Mouse (Mus musculus) ES-E14 (cell line): ENCODE measurements around the gene Csrnp3. TPM values are rescaled to one million over a fixed set of nuclear protein-coding genes. Genes with fewer than 3 reads are reported as not detected.

Experiments used
- DNase-seq: peaks from one replicate; pipeline ENCODE4 v3.0.0-alpha.2; 2013; ENCODE audit warnings: low read depth, low spot score
- H3K27ac ChIP-seq: 2 replicates; pipeline ENCODE4 v1.5.1; 2012; ENCODE audit warnings: low read depth, mild to moderate bottlenecking, low read length, moderate library complexity, mixed read lengths; ENCODE audit not compliant: poor library complexity, insufficient read depth, severe bottlenecking
- H3K36me3 ChIP-seq: 2 replicates; pipeline ENCODE4 v1.6.1; 2012; ENCODE audit warnings: mild to moderate bottlenecking, low read length, moderate library complexity, mixed read lengths; ENCODE audit not compliant: control insufficient read depth, poor library complexity, insufficient read depth, severe bottlenecking
- H3K4me1 ChIP-seq, 2 experiments: fragments of 150-350 bp in 1 of 2; sonication (generic) in 1 of 2; 2 replicates each; pipeline ENCODE4 v1.6.1; 2012; ENCODE audit warnings: low read length in 2 of 2, mild to moderate bottlenecking in 1 of 2, mixed read lengths in 1 of 2; ENCODE audit not compliant: control insufficient read depth in 2 of 2, insufficient read depth in 2 of 2, poor library complexity in 1 of 2
- H3K4me3 ChIP-seq, 2 experiments: fragments of 150-350 bp in 1 of 2; sonication (generic) in 1 of 2; 2 replicates each; pipeline ENCODE4 v1.5.1; 2012; ENCODE audit warnings: low read length in 2 of 2, low read depth in 1 of 2, mild to moderate bottlenecking in 1 of 2, mixed read lengths in 1 of 2; ENCODE audit not compliant: insufficient read depth in 1 of 2, poor library complexity in 1 of 2, severe bottlenecking in 1 of 2
- H3K9ac ChIP-seq: 2 replicates; pipeline ENCODE4 v1.6.1; 2012; ENCODE audit warnings: low read depth, mild to moderate bottlenecking, low read length, mixed read lengths; ENCODE audit not compliant: poor library complexity, insufficient read depth, severe bottlenecking
- H3K9me3 ChIP-seq: fragments of 150-350 bp; sonication (generic); 2 replicates; pipeline ENCODE4 v1.6.1; 2012; ENCODE audit warnings: low read depth, mild to moderate bottlenecking, low read length; ENCODE audit not compliant: control insufficient read depth, insufficient read depth
- CHD2 ChIP-seq: IDR thresholded peaks from 2 replicates; pipeline ENCODE4 v1.6.1; 2014; ENCODE audit warnings: mild to moderate bottlenecking, low read depth, low read length, inconsistent platforms
- HCFC1 ChIP-seq: IDR thresholded peaks from 2 replicates; pipeline ENCODE4 v1.6.1; 2012; ENCODE audit warnings: low read length, inconsistent platforms, borderline replicate concordance; ENCODE audit not compliant: insufficient read depth
- MAFK ChIP-seq: IDR thresholded peaks from 2 replicates; pipeline ENCODE4 v1.6.1; 2014; ENCODE audit warnings: mild to moderate bottlenecking, low read depth, low read length, inconsistent platforms; ENCODE audit not compliant: insufficient read depth
- ZC3H11A ChIP-seq: IDR thresholded peaks from 2 replicates; pipeline ENCODE4 v1.6.1; 2012; ENCODE audit warnings: low read depth, mild to moderate bottlenecking, inconsistent platforms, low read length, borderline replicate concordance
- ZNF384 ChIP-seq: IDR thresholded peaks from 2 replicates; pipeline ENCODE4 v1.6.1; 2012; ENCODE audit warnings: low read depth, low read length, inconsistent platforms
- in situ Hi-C, 2 experiments: fragments of 600-800 bp; cut with MboI; formaldehyde crosslinking; loops; one replicate each; pipeline ENCODE4 v1.15.1; 2025; ENCODE audit warnings: low sequenced_read_pairs in 2 of 2, inconsistent platforms in 1 of 2; ENCODE audit not compliant: unreplicated experiment in 2 of 2
- total RNA-seq: library from RNA; depleted of rRNA; stranded (reverse); fragments of 300-350 nt; gene quantifications from 2 replicates; pipeline ENCODE4 v1.2.3, GENCODE M21; 2012

The Csrnp3 gene
- total RNA-seq, 1 experiment = 4.3 TPM

DNA sequence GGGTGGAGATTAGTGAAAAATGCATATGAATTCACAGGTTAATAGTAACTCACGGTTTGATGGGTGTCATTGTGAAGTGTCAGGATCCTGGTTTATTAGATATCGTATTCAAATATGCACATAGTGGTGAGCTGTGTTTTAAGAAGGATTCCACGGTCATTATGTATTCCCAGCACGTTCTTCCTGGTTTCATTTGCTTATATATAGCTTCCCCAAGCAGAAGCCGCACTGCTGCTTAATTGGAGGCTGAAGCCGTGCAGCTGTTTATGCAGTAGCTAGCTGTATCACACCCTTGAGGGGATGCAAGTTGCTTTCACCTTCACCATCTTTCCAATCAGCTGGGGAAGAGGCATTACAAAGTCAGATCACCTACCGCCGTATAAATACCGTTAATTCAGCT lies 111.2 kb downstream of the Csrnp3 start:
- Histone ChIP-seq H3K9me3 (no peaks in the 10 kb centered on the region), H3K4me3 (no peak overlapping the region), H3K27ac (no peak overlapping the region), H3K4me1 (no peaks in the 10 kb centered on the region), H3K9ac (no peak overlapping the region), H3K36me3 (no peaks in the 10 kb centered on the region)
- DNase-seq = no peak
- in situ Hi-C loops = no loop called here
- TF ChIP-seq ZC3H11A = no peak
- no peak for TF ChIP-seq HCFC1
- no peak for TF ChIP-seq MAFK

DNA sequence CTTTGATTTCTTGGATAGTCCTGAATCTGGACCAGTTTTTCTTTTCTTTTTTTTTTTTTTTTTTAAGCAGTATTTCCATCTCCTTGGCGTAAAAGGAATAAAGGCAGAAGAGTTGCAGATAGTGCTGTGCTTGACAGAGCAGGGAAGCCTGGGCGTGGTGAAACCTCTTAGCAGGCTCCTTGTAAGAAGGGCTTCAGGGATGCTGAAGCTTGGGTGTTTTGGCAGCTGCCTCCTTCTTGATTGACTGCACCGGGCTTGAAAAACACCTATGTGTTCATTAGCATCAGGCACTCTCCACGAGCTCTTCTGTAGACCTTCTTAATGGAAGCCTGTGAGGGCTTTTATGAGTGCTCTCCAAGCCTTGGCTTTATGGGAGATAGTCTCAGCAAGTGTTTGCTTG lies 117.9 kb downstream of the Csrnp3 start:
- H3K36me3 ChIP-seq = no peaks in the 10 kb centered on the region
- no peak for DNase-seq
- TF ChIP-seq ZC3H11A (no peak), MAFK (no peak), ZNF384 (no peak), HCFC1 (no peak), CHD2 (no peak)
- in situ Hi-C loops = no loop called here
- no peaks in the 10 kb centered on the region for H3K4me1 ChIP-seq
- no peaks in the 10 kb centered on the region for H3K9me3 ChIP-seq
- H3K27ac ChIP-seq = no peak overlapping the region
- no peak overlapping the region for H3K9ac ChIP-seq
- no peak overlapping the region for H3K4me3 ChIP-seq

DNA sequence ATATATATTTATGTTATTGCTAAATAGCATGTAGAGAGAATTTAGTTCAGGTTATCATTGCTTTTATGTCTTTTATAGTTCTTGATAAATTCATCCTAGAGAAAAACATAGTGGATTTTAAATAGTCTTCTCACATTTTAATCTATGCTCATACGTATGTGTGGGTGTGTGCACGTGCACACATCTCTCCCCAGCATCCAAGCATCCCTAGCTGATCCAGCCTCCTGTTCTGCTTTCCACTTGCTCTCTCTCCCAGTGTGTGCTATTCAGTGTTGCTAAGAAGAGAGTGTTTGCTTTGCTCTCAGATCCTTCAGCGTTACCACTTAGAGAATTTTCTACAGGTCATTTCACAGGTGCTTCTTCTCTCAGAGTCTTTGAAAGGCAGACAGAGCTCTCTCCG lies 123.2 kb downstream of the Csrnp3 start:
- Histone ChIP-seq H3K36me3 (no peaks in the 10 kb centered on the region), H3K9ac (no peak overlapping the region), H3K9me3 (no peaks in the 10 kb centered on the region), H3K4me1 (no peaks in the 10 kb centered on the region), H3K4me3 (no peak overlapping the region), H3K27ac (no peak overlapping the region)
- no peak for DNase-seq
- in situ Hi-C loops = no loop called here
- TF ChIP-seq HCFC1 (no peak), ZNF384 (no peak), MAFK (no peak)

DNA sequence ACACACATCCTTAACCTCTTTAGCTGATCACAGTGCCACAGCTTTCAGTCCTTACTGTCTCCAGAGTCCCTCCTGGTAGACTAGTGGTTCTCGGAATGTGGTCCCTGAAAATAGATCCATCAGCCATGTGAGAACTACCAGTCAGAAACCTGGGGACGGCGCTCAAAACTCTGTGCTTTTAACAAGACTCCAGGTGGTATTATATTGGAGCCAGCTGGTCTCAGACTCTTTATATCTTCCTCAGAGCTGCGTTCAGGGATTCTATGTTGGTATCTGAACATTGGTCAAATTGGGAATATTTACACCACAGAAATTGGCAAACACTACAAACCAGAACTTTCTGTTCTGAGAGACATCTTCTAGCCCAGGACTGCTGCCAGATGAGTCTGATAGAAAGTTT lies 128.3 kb downstream of the Csrnp3 start:
- Histone ChIP-seq H3K27ac (no peak overlapping the region), H3K9me3 (no peaks in the 10 kb centered on the region), H3K9ac (no peak overlapping the region), H3K4me3 (no peak overlapping the region), H3K36me3 (no peaks in the 10 kb centered on the region), H3K4me1 (no peaks in the 10 kb centered on the region)
- TF ChIP-seq ZC3H11A (no peak), CHD2 (no peak), MAFK (no peak)
- in situ Hi-C loops = no loop called here
- DNase-seq = no peak

DNA sequence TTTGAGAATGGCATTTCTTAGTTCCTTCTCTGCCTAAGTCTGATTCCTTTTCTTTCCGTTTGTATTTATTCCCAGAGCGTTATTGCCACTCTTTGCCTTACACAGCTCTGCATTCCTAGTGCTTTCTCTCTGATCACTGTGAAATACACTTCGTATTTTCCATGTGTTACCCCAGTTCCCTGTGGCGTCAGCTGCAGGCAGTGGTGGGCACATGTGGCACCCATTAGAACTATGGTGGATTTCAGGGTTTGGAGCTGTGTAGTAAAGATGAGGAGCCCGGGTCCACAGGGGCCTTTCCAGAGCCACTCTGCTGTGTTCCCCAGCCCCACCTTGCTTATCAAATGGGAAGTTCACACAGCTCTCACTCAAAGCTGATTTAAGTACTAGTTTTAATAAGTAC lies 129.8 kb downstream of the Csrnp3 start:
- Histone ChIP-seq H3K9ac (no peak overlapping the region), H3K4me3 (no peak overlapping the region), H3K4me1 (no peaks in the 10 kb centered on the region), H3K27ac (no peak overlapping the region), H3K9me3 (no peaks in the 10 kb centered on the region), H3K36me3 (no peaks in the 10 kb centered on the region)
- in situ Hi-C loops = no loop called here
- DNase-seq = no peak
- no peak for TF ChIP-seq ZC3H11A
